Mouse (Mus musculus): ENCODE data around the gene Tgfbi. TPM values are rescaled to one million over a fixed set of nuclear protein-coding genes. Genes with fewer than 3 reads are reported as not detected.

Tgfbi gene
- polyA plus RNA-seq, 1 experiment from 2014 or later: 48.2 TPM

GRCm38 (mm10) chr13:56671206-56671605 lies 61.9 kb downstream of the Tgfbi start:
- H3K4me1 ChIP-seq (ENCODE audit: control insufficient read depth, insufficient read depth, low read length): no peaks in the 10 kb centered on the region; the same call in 1 of the 2 replicates
- no peaks in the 10 kb centered on the region; the same call in 1 of the 2 replicates for H3K9me3 ChIP-seq (ENCODE audit: control insufficient read depth, low read length)
- ATAC-seq (ENCODE audit: insufficient number of reproducible peaks, low FRiP score, low TSS enrichment, low read depth): no peak
- H3K27me3 ChIP-seq (ENCODE audit: control insufficient read depth, insufficient read depth, low read length): no peaks in the 10 kb centered on the region
- no peak for DNase-seq (ENCODE audit: low spot score)
- H3K9ac ChIP-seq (ENCODE audit: low read length): no peak overlapping the region
- no peak overlapping the region for H3K4me3 ChIP-seq (ENCODE audit: low read depth, low read length)
- no peak overlapping the region for H3K27ac ChIP-seq (replicated peaks; ENCODE audit: low read depth, low read length)
- no peak overlapping the region for H3K4me2 ChIP-seq (ENCODE audit: low read depth, severe bottlenecking)
- WGBS: 66% methylated on average over 11 of the region's 11 CpGs
- no peaks in the 10 kb centered on the region for H3K36me3 ChIP-seq (ENCODE audit: control insufficient read depth, insufficient read depth, low read length)

GRCm38 (mm10) chr13:56677731-56678130 lies 68.4 kb downstream of the Tgfbi start:
- no peaks in the 10 kb centered on the region for H3K36me3 ChIP-seq (ENCODE audit: control insufficient read depth, insufficient read depth, low read length)
- ATAC-seq (ENCODE audit: insufficient number of reproducible peaks, low FRiP score, low TSS enrichment, low read depth) (no peak), DNase-seq (ENCODE audit: low spot score) (no peak)
- H3K9ac ChIP-seq (ENCODE audit: low read length): no peak overlapping the region
- H3K4me3 ChIP-seq (ENCODE audit: low read depth, low read length): no peak overlapping the region
- H3K9me3 ChIP-seq (ENCODE audit: control insufficient read depth, low read length): no peaks in the 10 kb centered on the region
- no peak overlapping the region for H3K27ac ChIP-seq (replicated peaks; ENCODE audit: low read depth, low read length)
- H3K4me1 ChIP-seq (ENCODE audit: control insufficient read depth, insufficient read depth, low read length): peaks cover 3% of the 10 kb centered on the region; the same call in 1 of the 2 replicates
- no peaks in the 10 kb centered on the region for H3K27me3 ChIP-seq (ENCODE audit: control insufficient read depth, insufficient read depth, low read length)
- H3K4me2 ChIP-seq (ENCODE audit: low read depth, severe bottlenecking): no peak overlapping the region
- 91% methylated on average over 4 of the region's 4 CpGs for WGBS

- peaks cover 3% of the 10 kb centered on the region; the same call in 1 of the 2 replicates for H3K4me1 ChIP-seq (ENCODE audit: control insufficient read depth, insufficient read depth, low read length)
- no peaks in the 10 kb centered on the region for H3K27me3 ChIP-seq (ENCODE audit: control insufficient read depth, insufficient read depth, low read length)
- DNase-seq (ENCODE audit: low spot score) (no peak), ATAC-seq (ENCODE audit: insufficient number of reproducible peaks, low FRiP score, low TSS enrichment, low read depth) (no peak)
- 46% methylated on average over 10 of the region's 10 CpGs for WGBS
- H3K9me3 ChIP-seq (ENCODE audit: control insufficient read depth, low read length): no peaks in the 10 kb centered on the region
- no peak overlapping the region for H3K4me3 ChIP-seq (ENCODE audit: low read depth, low read length)
- H3K27ac ChIP-seq (replicated peaks; ENCODE audit: low read depth, low read length): no peak overlapping the region
- no peak overlapping the region for H3K4me2 ChIP-seq (ENCODE audit: low read depth, severe bottlenecking)
- H3K9ac ChIP-seq (ENCODE audit: low read length): no peak overlapping the region
- H3K36me3 ChIP-seq (ENCODE audit: control insufficient read depth, insufficient read depth, low read length): no peaks in the 10 kb centered on the region
Observed at GRCm38 (mm10) chr13:56678188-56678787, 69.0 kb downstream of the Tgfbi start.

- WGBS: 26% methylated on average over 10 of the region's 10 CpGs
- Histone ChIP-seq H3K4me1 (ENCODE audit: control insufficient read depth, insufficient read depth, low read length) (0 out of 2 replicates have a peak, but pooled peaks cover 3% of the 10 kb centered on the region), H3K4me3 (ENCODE audit: low read depth, low read length) (no peak overlapping the region), H3K9me3 (ENCODE audit: control insufficient read depth, low read length) (no peaks in the 10 kb centered on the region), H3K4me2 (ENCODE audit: low read depth, severe bottlenecking) (no peak overlapping the region), H3K36me3 (ENCODE audit: control insufficient read depth, insufficient read depth, low read length) (no peaks in the 10 kb centered on the region), H3K27me3 (ENCODE audit: control insufficient read depth, insufficient read depth, low read length) (no peaks in the 10 kb centered on the region), H3K27ac (replicated peaks; ENCODE audit: low read depth, low read length) (no peak overlapping the region), H3K9ac (ENCODE audit: low read length) (no peak overlapping the region)
- DNase-seq (ENCODE audit: low spot score) (no peak), ATAC-seq (ENCODE audit: insufficient number of reproducible peaks, low FRiP score, low TSS enrichment, low read depth) (no peak)
Observed at GRCm38 (mm10) chr13:56678826-56679504, 69.6 kb downstream of the Tgfbi start.

- no peak overlapping the region for H3K27ac ChIP-seq (replicated peaks; ENCODE audit: low read depth, low read length)
Observed at GRCm38 (mm10) chr13:56681924-56682323, 72.6 kb downstream of the Tgfbi start.

GRCm38 (mm10) chr13:56682326-56682725 lies 73.0 kb downstream of the Tgfbi start:
- H3K9ac ChIP-seq (ENCODE audit: low read length): no peak overlapping the region
- H3K27ac ChIP-seq (replicated peaks; ENCODE audit: low read depth, low read length): no peak overlapping the region
- H3K27me3 ChIP-seq (ENCODE audit: control insufficient read depth, insufficient read depth, low read length): no peaks in the 10 kb centered on the region
- no peak for ATAC-seq (ENCODE audit: insufficient number of reproducible peaks, low FRiP score, low TSS enrichment, low read depth)
- H3K4me1 ChIP-seq (ENCODE audit: control insufficient read depth, insufficient read depth, low read length): 0 out of 2 replicates have a peak, but pooled peaks cover 3% of the 10 kb centered on the region
- no peak for DNase-seq (ENCODE audit: low spot score)
- WGBS: 83% methylated on average over 17 of the region's 17 CpGs
- no peak overlapping the region for H3K4me2 ChIP-seq (ENCODE audit: low read depth, severe bottlenecking)
- no peaks in the 10 kb centered on the region for H3K36me3 ChIP-seq (ENCODE audit: control insufficient read depth, insufficient read depth, low read length)
- H3K4me3 ChIP-seq (ENCODE audit: low read depth, low read length): no peak overlapping the region
- H3K9me3 ChIP-seq (ENCODE audit: control insufficient read depth, low read length): no peaks in the 10 kb centered on the region

More at GRCm38 (mm10) chr13:56681924-56682323, 72.6 kb downstream of the Tgfbi start:
- Histone ChIP-seq H3K36me3 (ENCODE audit: control insufficient read depth, insufficient read depth, low read length) (no peaks in the 10 kb centered on the region), H3K27me3 (ENCODE audit: control insufficient read depth, insufficient read depth, low read length) (no peaks in the 10 kb centered on the region), H3K4me2 (ENCODE audit: low read depth, severe bottlenecking) (no peak overlapping the region), H3K9ac (ENCODE audit: low read length) (no peak overlapping the region), H3K4me3 (ENCODE audit: low read depth, low read length) (no peak overlapping the region), H3K9me3 (ENCODE audit: control insufficient read depth, low read length) (no peaks in the 10 kb centered on the region), H3K4me1 (ENCODE audit: control insufficient read depth, insufficient read depth, low read length) (0 out of 2 replicates have a peak, but pooled peaks cover 3% of the 10 kb centered on the region)
- DNase-seq (ENCODE audit: low spot score): no peak
- ATAC-seq (ENCODE audit: insufficient number of reproducible peaks, low FRiP score, low TSS enrichment, low read depth): no peak
- WGBS: 78% methylated on average over 4 of the region's 4 CpGs

- Histone ChIP-seq H3K27me3 (ENCODE audit: control insufficient read depth, insufficient read depth, low read length) (no peaks in the 10 kb centered on the region), H3K9ac (ENCODE audit: low read length) (no peak overlapping the region), H3K4me3 (ENCODE audit: low read depth, low read length) (no peak overlapping the region), H3K9me3 (ENCODE audit: control insufficient read depth, low read length) (no peaks in the 10 kb centered on the region), H3K36me3 (ENCODE audit: control insufficient read depth, insufficient read depth, low read length) (no peaks in the 10 kb centered on the region), H3K4me2 (ENCODE audit: low read depth, severe bottlenecking) (no peak overlapping the region), H3K27ac (replicated peaks; ENCODE audit: low read depth, low read length) (no peak overlapping the region), H3K4me1 (ENCODE audit: control insufficient read depth, insufficient read depth, low read length) (0 out of 2 replicates have a peak, but pooled peaks cover under 1% of the 10 kb centered on the region)
- WGBS: 81% methylated on average over 7 of the region's 7 CpGs
- no peak for ATAC-seq (ENCODE audit: insufficient number of reproducible peaks, low FRiP score, low TSS enrichment, low read depth)
- no peak for DNase-seq (ENCODE audit: low spot score)
Observed at GRCm38 (mm10) chr13:56683306-56683705, 74.0 kb downstream of the Tgfbi start.

Measured in limb, embryonic 11.5 days (tissue).